Mouse (Mus musculus) lung, embryonic 16.5 days (tissue): ENCODE data around the gene Lce3b. TPM values are rescaled to one million over a fixed set of nuclear protein-coding genes. Genes with fewer than 3 reads are reported as not detected.

Source experiments
- ATAC-seq: fragments of 200-750 bp; cut with Nextera tagmentation; 2 replicates; pipeline ENCODE4 v1.8.0; 2017; ENCODE audit warnings: low read depth, mild to moderate bottlenecking, moderate library complexity
- H3K27ac ChIP-seq: fragments of 300-500 bp; sonication (generic); 2 replicates; pipeline ENCODE4 v1.5.1; 2014; ENCODE audit warnings: mild to moderate bottlenecking, control low read depth, low read length
- H3K27me3 ChIP-seq: fragments of 300-500 bp; sonication (generic); 2 replicates; pipeline ENCODE4 v1.6.1; 2014; ENCODE audit warnings: low read depth, low read length, mixed read lengths; ENCODE audit not compliant: control insufficient read depth, insufficient read depth
- H3K36me3 ChIP-seq: fragments of 300-500 bp; sonication (generic); 2 replicates; pipeline ENCODE4 v1.6.1; 2014; ENCODE audit warnings: low read length; ENCODE audit not compliant: control insufficient read depth, insufficient read depth
- H3K4me1 ChIP-seq: fragments of 300-500 bp; sonication (generic); replicated peaks from 2 replicates; pipeline ENCODE4 v1.6.1; 2014; ENCODE audit warnings: low read length, mixed read lengths; ENCODE audit not compliant: control insufficient read depth, insufficient read depth
- H3K4me2 ChIP-seq: fragments of 300-500 bp; sonication (generic); 2 replicates; pipeline ENCODE4 v1.6.1; 2014; ENCODE audit warnings: low read depth, low read length, control low read depth
- H3K4me3 ChIP-seq: fragments of 300-500 bp; sonication (generic); 2 replicates; pipeline ENCODE4 v1.5.1; 2014; ENCODE audit warnings: mild to moderate bottlenecking, low read length, control low read depth
- H3K9ac ChIP-seq: fragments of 300-500 bp; sonication (generic); 2 replicates; pipeline ENCODE4 v1.6.1; 2014; ENCODE audit warnings: low read length, control low read depth
- H3K9me3 ChIP-seq: fragments of 300-500 bp; sonication (generic); 2 replicates; pipeline ENCODE4 v1.6.1; 2016; ENCODE audit warnings: low read length; ENCODE audit not compliant: control insufficient read depth
- WGBS: fragments of 180-500 bp; shearing (Covaris S2); extraction: QIAGEN DNeasy Blood & Tissue Kit; methylation state at CpG from one replicate; pipeline ENCODE4 v1.1.7; 2014; 5-methylcytosine and 5-hydroxymethylcytosine counted together
- polyA plus RNA-seq: library from polyadenylated mRNA; unstranded; fragments of >200 nt; fragmentation: Nextera tagmentation; extraction: Ambion mirVana; gene quantifications from 2 replicates; pipeline ENCODE4 v1.2.1, GENCODE M21; 2015

The Lce3b gene
- polyA plus RNA-seq, 1 experiment from 2014 or later, result not detected

DNA sequence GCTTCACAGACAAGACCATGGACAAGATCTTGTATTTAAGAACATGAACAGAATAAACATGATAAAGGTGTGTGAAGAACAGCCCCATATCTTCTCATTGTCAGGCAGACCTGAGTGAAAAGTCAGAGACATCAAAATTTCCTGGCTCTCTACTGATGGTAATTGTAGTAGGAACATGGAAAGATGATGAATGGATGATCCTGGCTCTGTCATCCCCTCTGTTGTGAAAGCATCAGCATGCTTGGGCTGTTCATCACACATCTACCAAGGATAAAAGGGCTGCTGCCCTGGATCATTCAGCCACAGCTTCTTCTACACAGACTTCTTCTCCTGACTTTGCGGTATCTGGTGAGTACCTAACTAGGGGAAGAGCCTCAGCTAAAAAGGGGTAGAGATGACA is 24.3 kb downstream of the Lce3b start, which contains the start of gene Lce3d:
Lce3d (plus strand) TSS at position 301 of the 400 bp plus-strand sequence.
- no peak within 1 kb of the TSS for H3K4me2 ChIP-seq
- 93% methylated on average over 1 of the region's 1 CpGs for WGBS
- no peaks in the 10 kb centered on the region for H3K9me3 ChIP-seq
- H3K27ac ChIP-seq, result no peak within 1 kb of the TSS
- H3K27me3 ChIP-seq, result no peaks in the 10 kb centered on the region
- H3K36me3 ChIP-seq, result no peaks in the 10 kb centered on the region
- no peak for ATAC-seq
- H3K4me1 ChIP-seq, result no peaks in the 10 kb centered on the region
- no peak within 1 kb of the TSS for H3K9ac ChIP-seq
- H3K4me3 ChIP-seq, result no peak within 1 kb of the TSS

- H3K4me2 ChIP-seq, result no peak within 1 kb of the TSS
- H3K27ac ChIP-seq, result no peak within 1 kb of the TSS
- no peak within 1 kb of the TSS for H3K4me3 ChIP-seq
- H3K4me1 ChIP-seq, result no peaks in the 10 kb centered on the region
- H3K9me3 ChIP-seq, result no peaks in the 10 kb centered on the region
- WGBS, result 83% methylated on average over 2 of the region's 2 CpGs
- no peak within 1 kb of the TSS for H3K9ac ChIP-seq
- no peak for ATAC-seq
- no peaks in the 10 kb centered on the region for H3K27me3 ChIP-seq
- H3K36me3 ChIP-seq, result no peaks in the 10 kb centered on the region
These were observed 34.0 kb downstream of the Lce3b start, which contains the start of gene Lce3e for GRCm38 (mm10) chr3:92966761-92967160. TSS of gene Lce3e (plus strand) at chr3:92967061.

GRCm38 (mm10) chr3:92978484-92978883 is 45.7 kb downstream of the Lce3b start:
- H3K9ac ChIP-seq, result no peak overlapping the region
- no peak overlapping the region for H3K4me2 ChIP-seq
- H3K27me3 ChIP-seq, result no peaks in the 10 kb centered on the region
- no peaks in the 10 kb centered on the region for H3K36me3 ChIP-seq
- ATAC-seq, result no peak
- no peaks in the 10 kb centered on the region for H3K9me3 ChIP-seq
- no peaks in the 10 kb centered on the region for H3K4me1 ChIP-seq
- 58% methylated on average over 2 of the region's 2 CpGs for WGBS
- H3K27ac ChIP-seq, result no peak overlapping the region
- no peak overlapping the region for H3K4me3 ChIP-seq

Other genes starting within 250 kb of the Lce3b start
- gene Lce1d, start 245.8 kb upstream of the Lce3b start, polyA plus RNA-seq, result not detected in 2 replicates
- not detected in 2 replicates for gene Lce1e, start 223.9 kb upstream of the Lce3b start, polyA plus RNA-seq
- gene Lce1f, start 212.6 kb upstream of the Lce3b start, polyA plus RNA-seq, result not detected in 2 replicates
- not detected in 2 replicates for gene Gm38119, start 193.9 kb upstream of the Lce3b start, polyA plus RNA-seq
- not detected in 2 replicates for gene Lce1g, start 180.6 kb upstream of the Lce3b start, polyA plus RNA-seq
- gene Lce1h, start 167.9 kb upstream of the Lce3b start, polyA plus RNA-seq, result not detected in 2 replicates
- not detected in 2 replicates for gene Lce1i, start 154.1 kb upstream of the Lce3b start, polyA plus RNA-seq
- gene Lce1j, start 142.5 kb upstream of the Lce3b start, polyA plus RNA-seq, result not detected in 2 replicates
- gene Lce1k, start 125.1 kb upstream of the Lce3b start, polyA plus RNA-seq, result not detected in 2 replicates
- not detected in 2 replicates for gene Kprp, start 105.7 kb upstream of the Lce3b start, polyA plus RNA-seq
- not detected in 2 replicates for gene Lce1l, start 81.7 kb upstream of the Lce3b start, polyA plus RNA-seq
- not detected in 2 replicates for gene 2310050C09Rik, start 62.8 kb upstream of the Lce3b start, polyA plus RNA-seq
- not detected in 2 replicates for gene Lce3a, start 6.7 kb upstream of the Lce3b start, polyA plus RNA-seq
- not detected in 2 replicates for gene Lce3c, start 11.5 kb downstream of the Lce3b start, polyA plus RNA-seq
- gene Lce3d, start 24.4 kb downstream of the Lce3b start, polyA plus RNA-seq, result not detected in 2 replicates
- gene Lce3e, start 34.1 kb downstream of the Lce3b start, polyA plus RNA-seq, result not detected in 2 replicates
- 0.70 TPM in 1 of 2 replicates, not detected in the other for gene Lce3f, start 59.2 kb downstream of the Lce3b start, polyA plus RNA-seq
- gene Crct1, start 82.7 kb downstream of the Lce3b start, polyA plus RNA-seq, result 1.5 TPM in 1 of 2 replicates, not detected in the other
- 0.58 TPM in 1 of 2 replicates, not detected in the other for gene Lce1m, start 86.1 kb downstream of the Lce3b start, polyA plus RNA-seq
- gene Gm4858, start 135.8 kb downstream of the Lce3b start, polyA plus RNA-seq, result not detected in 2 replicates
- not detected in 2 replicates for gene Crnn, start 211.8 kb downstream of the Lce3b start, polyA plus RNA-seq